Mouse (Mus musculus): ENCODE results near the gene Tbc1d7.

DNA sequence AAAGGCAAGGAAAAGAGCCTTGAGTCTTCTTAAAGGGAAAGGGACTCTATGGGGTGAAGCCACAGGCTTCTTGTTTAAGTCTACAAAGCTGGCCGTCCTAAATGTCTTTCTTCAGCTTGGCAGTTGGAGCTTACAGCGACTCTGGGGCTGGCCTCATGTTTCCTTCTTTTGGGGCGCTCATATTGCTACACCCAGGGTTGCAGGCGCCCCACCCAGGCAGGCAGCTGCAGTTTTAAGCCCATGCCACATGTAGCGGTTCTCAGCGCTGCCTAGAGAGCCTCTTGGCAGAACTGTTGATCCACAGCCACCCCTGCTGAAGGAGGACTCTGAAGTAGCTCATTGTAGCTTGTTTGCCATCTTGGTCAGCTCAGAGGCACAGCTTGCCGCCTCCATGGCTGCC, 28.0 kb upstream of the Tbc1d7 start:
- no peak for TF ChIP-seq CTCF (IDR thresholded peaks at IDR 0.05; ENCODE audit: borderline replicate concordance, insufficient read depth, low read length)
- no peak for TF ChIP-seq POLR2A (IDR thresholded peaks at IDR 0.05; ENCODE audit: low read depth, low read length)

Measured in embryonic fibroblast, embryonic 13.5 days (primary cell).